Mouse (Mus musculus) CH12.LX (cell line): ENCODE results near the gene Mdh2. TPM values are rescaled to one million over a fixed set of nuclear protein-coding genes. Genes with fewer than 3 reads are reported as not detected.
A peak's percentile ranks its signal among the peaks of the same experiment; 100 is the strongest.

Experiments used
- DNase-seq: peaks from one replicate; pipeline ENCODE4 v3.0.0-alpha.2; 2013; ENCODE audit errors: extremely low read depth
- H3K27ac ChIP-seq: 2 replicates; pipeline ENCODE4 v1.5.1; 2012; ENCODE audit warnings: low read depth, mild to moderate bottlenecking, control low read depth, moderate library complexity; ENCODE audit not compliant: insufficient read depth
- H3K27me3 ChIP-seq: replicated peaks from 2 replicates; pipeline ENCODE3; 2012; ENCODE audit warnings: inconsistent platforms
- H3K36me3 ChIP-seq, 2 experiments: replicated peaks in 1 of 2; 2 replicates each; pipeline versions ENCODE3 to v1.6.1; 2012; ENCODE audit warnings: inconsistent platforms in 1 of 2, low read length in 1 of 2, mild to moderate bottlenecking in 1 of 2, mixed read lengths in 1 of 2, moderate library complexity in 1 of 2; ENCODE audit not compliant: control insufficient read depth in 1 of 2, insufficient read depth in 1 of 2
- H3K4me1 ChIP-seq, 2 experiments: 2 replicates each; pipeline ENCODE4 v1.6.1; 2012; ENCODE audit warnings: inconsistent platforms in 1 of 2, moderate library complexity in 1 of 2; ENCODE audit not compliant: insufficient read depth in 2 of 2, control insufficient read depth in 1 of 2
- H3K4me2 ChIP-seq: 2 replicates; pipeline ENCODE4 v1.6.1; 2012; ENCODE audit warnings: low read depth, mild to moderate bottlenecking, control low read depth; ENCODE audit not compliant: poor library complexity, insufficient read depth, severe bottlenecking
- H3K4me3 ChIP-seq, 3 experiments: fragments of 150-350 bp in 1 of 3; sonication (generic) in 1 of 3; replicated peaks in 1 of 3; 2 replicates each; pipeline versions ENCODE3 to v1.5.1; 2011 to 2012; ENCODE audit warnings: low read depth in 2 of 3, low read length in 2 of 3, mild to moderate bottlenecking in 2 of 3, moderate library complexity in 2 of 3, control low read depth in 1 of 3, improper control_type of control experiment in 1 of 3, inconsistent platforms in 1 of 3, mixed read lengths in 1 of 3; ENCODE audit not compliant: poor library complexity in 1 of 3
- H3K79me2 ChIP-seq: replicated peaks from 2 replicates; pipeline ENCODE4 v1.6.1; 2012; ENCODE audit warnings: mild to moderate bottlenecking, moderate library complexity; ENCODE audit not compliant: control insufficient read depth, poor library complexity, insufficient read depth, severe bottlenecking; ENCODE audit errors: extremely low read depth
- H3K9ac ChIP-seq: 2 replicates; pipeline ENCODE4 v1.6.1; 2012; ENCODE audit warnings: low read depth, mild to moderate bottlenecking, control low read depth, moderate library complexity; ENCODE audit not compliant: insufficient read depth
- H3K9me3 ChIP-seq: replicated peaks from 2 replicates; pipeline ENCODE3; 2012; ENCODE audit warnings: low read length, inconsistent platforms, mixed read lengths
- BHLHE40 ChIP-seq: IDR thresholded peaks from 2 replicates; pipeline ENCODE4 v1.6.1; 2011; ENCODE audit warnings: mild to moderate bottlenecking, low read depth, low read length, improper control_type of control experiment
- CHD1 ChIP-seq: IDR thresholded peaks from 2 replicates; pipeline ENCODE4 v1.6.1; 2012; ENCODE audit warnings: low read depth, low read length, improper control_type of control experiment, inconsistent platforms
- ELF1 ChIP-seq: IDR thresholded peaks from 2 replicates; pipeline ENCODE4 v1.6.1; 2014; ENCODE audit warnings: low read depth, mild to moderate bottlenecking, inconsistent platforms, low read length, improper control_type of control experiment
- EP300 ChIP-seq: IDR thresholded peaks from 2 replicates; pipeline ENCODE4 v1.6.1; 2011; ENCODE audit warnings: low read length, improper control_type of control experiment
- ETS1 ChIP-seq: conservative IDR thresholded peaks from 2 replicates; pipeline ENCODE4 v1.6.1; 2012; ENCODE audit warnings: low read depth, mild to moderate bottlenecking, inconsistent platforms, low read length, improper control_type of control experiment, moderate library complexity
- IRF4 ChIP-seq: IDR thresholded peaks from 2 replicates; pipeline ENCODE4 v1.6.1; 2014; ENCODE audit warnings: low read depth, mild to moderate bottlenecking, inconsistent platforms, low read length, improper control_type of control experiment
- JUND ChIP-seq: conservative IDR thresholded peaks from 2 replicates; pipeline ENCODE4 v1.6.1; 2011; ENCODE audit warnings: low read depth, low read length, improper control_type of control experiment
- MEF2A ChIP-seq: IDR thresholded peaks from 2 replicates; pipeline ENCODE4 v1.6.1; 2014; ENCODE audit warnings: low read depth, mild to moderate bottlenecking, inconsistent platforms, low read length, improper control_type of control experiment, borderline replicate concordance
- MYC ChIP-seq: IDR thresholded peaks from 2 replicates; pipeline ENCODE4 v1.6.1; 2011; ENCODE audit warnings: low read depth, mild to moderate bottlenecking, improper control_type of control experiment, low read length
- NRF1 ChIP-seq: IDR thresholded peaks from 2 replicates; pipeline ENCODE4 v1.6.1; 2014; ENCODE audit warnings: low read depth, mild to moderate bottlenecking, inconsistent platforms, low read length, improper control_type of control experiment, moderate library complexity
- PAX5 ChIP-seq: IDR thresholded peaks from 2 replicates; pipeline ENCODE4 v1.6.1; 2012; ENCODE audit warnings: low read length, inconsistent platforms, mixed read lengths
- POLR2AphosphoS2 ChIP-seq: IDR thresholded peaks from 2 replicates; pipeline ENCODE4 v1.6.1; 2011; ENCODE audit warnings: low read depth, low read length, improper control_type of control experiment
- RAD21 ChIP-seq: IDR thresholded peaks from 2 replicates; pipeline ENCODE4 v1.6.1; 2011; ENCODE audit warnings: low read depth, mild to moderate bottlenecking, low read length, improper control_type of control experiment, moderate library complexity
- RCOR1 ChIP-seq: conservative IDR thresholded peaks from 2 replicates; pipeline ENCODE4 v1.6.1; 2012; ENCODE audit warnings: low read depth, mild to moderate bottlenecking, inconsistent platforms, low read length, improper control_type of control experiment
- TCF12 ChIP-seq: IDR thresholded peaks from 2 replicates; pipeline ENCODE4 v1.6.1; 2014; ENCODE audit warnings: low read depth, mild to moderate bottlenecking, inconsistent platforms, low read length, improper control_type of control experiment
- USF1 ChIP-seq: IDR thresholded peaks from 2 replicates; pipeline ENCODE4 v1.6.1; 2014; ENCODE audit warnings: low read depth, mild to moderate bottlenecking, inconsistent platforms, low read length, improper control_type of control experiment
- USF2 ChIP-seq: conservative IDR thresholded peaks from 2 replicates; pipeline ENCODE4 v1.6.1; 2011; ENCODE audit warnings: low read depth, low read length, improper control_type of control experiment
- ZC3H11A ChIP-seq: IDR thresholded peaks from 2 replicates; pipeline ENCODE4 v1.6.1; 2012; ENCODE audit warnings: low read depth, mild to moderate bottlenecking, inconsistent platforms, low read length, improper control_type of control experiment
- ZKSCAN1 ChIP-seq: IDR thresholded peaks from 2 replicates; pipeline ENCODE4 v1.6.1; 2012; ENCODE audit warnings: low read depth, inconsistent platforms, low read length, improper control_type of control experiment, borderline replicate concordance
- ZNF384 ChIP-seq: IDR thresholded peaks from 2 replicates; pipeline ENCODE4 v1.6.1; 2012; ENCODE audit warnings: low read depth, low read length, improper control_type of control experiment, inconsistent platforms
- dilution Hi-C: fragments of 300-500 bp; cut with MboI; formaldehyde crosslinking; loops from 2 replicates; pipeline ENCODE4 v1.14.3; 2020; ENCODE audit warnings: low sequenced_read_pairs; ENCODE audit not compliant: extremely low pct_unique_long_range_greater_than_20kb, extremely low pct_ligation_motif_present
- in situ Hi-C: fragments of 300-500 bp; cut with MboI; formaldehyde crosslinking; loops from 3 replicates; pipeline ENCODE4 v1.14.3; 2019; ENCODE audit warnings: low sequenced_read_pairs, low pct_ligation_motif_present, low pct_unique_long_range_greater_than_20kb, mixed read lengths
- polyA plus RNA-seq: library from polyadenylated mRNA; unstranded; fragments of >175 nt; gene quantifications from 2 replicates; pipeline ENCODE4 v1.2.1, GENCODE M21; 2012; ENCODE audit warnings: low read depth; ENCODE audit not compliant: insufficient read length
- total RNA-seq, 2 experiments: library from RNA; depleted of rRNA; stranded (reverse); fragments of 300-350 nt in 1 of 2; fragments of >200 nt in 1 of 2; gene quantifications; 2 replicates each; pipeline ENCODE4 v1.2.3; 2012 to 2014

The Mdh2 gene
- total and polyA plus RNA-seq, 3 experiments = 133 to 569 (median 152) TPM

DNA sequence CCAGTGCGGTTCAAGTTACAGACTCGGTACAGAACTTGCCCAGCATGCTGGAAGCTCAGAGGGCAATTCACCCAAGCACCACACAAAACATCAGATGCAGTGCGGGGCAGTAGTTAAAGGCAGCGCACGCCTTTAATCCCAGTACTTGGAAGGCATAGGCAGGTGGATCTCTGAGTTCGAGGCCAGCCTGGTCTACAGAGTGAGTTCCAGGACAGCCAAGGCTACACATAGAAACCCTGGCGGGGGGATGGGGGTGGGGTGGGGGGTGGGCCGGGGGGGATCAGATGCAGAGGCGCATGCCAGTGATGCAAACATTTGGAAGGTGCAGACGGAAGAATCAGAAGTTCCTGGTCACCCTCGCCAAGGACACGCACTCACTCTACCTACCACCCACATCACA, 33.5 kb upstream of the Mdh2 start:
- H3K9me3 ChIP-seq = peaks cover 24% of the 10 kb centered on the region
- no peak overlapping the region for H3K4me3 ChIP-seq
- H3K36me3 ChIP-seq = peaks cover 4 to 15% of the 10 kb centered on the region in 2 experiments
- DNase-seq = no peak
- TF ChIP-seq TCF12 (no peak), PAX5 (no peak), CHD1 (no peak), MEF2A (no peak), EP300 (no peak)
- no peak overlapping the region for H3K9ac ChIP-seq
- dilution Hi-C loops (no loop called here), in situ Hi-C loops (loop anchor here (5.0 kb wide), 1 partner anchor 112 kb away; the partner anchor contains the start of gene Rhbdd2)
- H3K79me2 ChIP-seq = no peaks in the 10 kb centered on the region
- peak overlapping the region; percentile 59; the same call in 1 of the 2 replicates for H3K4me2 ChIP-seq
- H3K27ac ChIP-seq = no peak overlapping the region
- peaks cover 4 to 13% of the 10 kb centered on the region in 2 experiments; a peak in 3 of 4 replicates for H3K4me1 ChIP-seq
- peaks cover 18% of the 10 kb centered on the region for H3K27me3 ChIP-seq

DNA sequence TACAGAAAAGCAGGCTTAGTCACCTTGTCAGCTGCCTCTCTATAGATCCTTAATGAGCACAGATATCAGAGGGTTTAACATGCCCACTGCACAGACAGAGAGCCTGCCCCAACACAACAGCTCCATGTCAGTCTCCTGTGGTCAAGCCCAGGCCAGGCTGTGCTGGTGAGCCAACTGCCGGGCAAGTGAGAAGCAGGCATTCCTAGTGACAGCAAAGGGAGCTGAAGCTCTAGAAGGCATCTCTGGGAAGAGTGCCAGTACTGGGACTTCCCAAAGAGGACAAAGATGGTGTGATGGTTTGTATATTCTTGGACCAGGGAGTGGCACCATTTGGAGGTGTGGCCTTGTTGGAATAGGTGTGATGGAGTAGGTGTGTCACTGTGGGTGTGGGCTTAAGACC, 27.2 kb upstream of the Mdh2 start:
- peaks cover 47% of the 10 kb centered on the region for H3K27me3 ChIP-seq
- DNase-seq = no peak
- no peak for TF ChIP-seq IRF4
- no peak for TF ChIP-seq MEF2A
- no peak for TF ChIP-seq ZNF384
- no peak for TF ChIP-seq ZKSCAN1
- no peak for TF ChIP-seq ETS1
- no peak for TF ChIP-seq JUND
- TF ChIP-seq RAD21 = no peak
- no peak for TF ChIP-seq NRF1
- TF ChIP-seq ZC3H11A = no peak
- TF ChIP-seq USF1 = no peak
- no peak for TF ChIP-seq BHLHE40
- no peak for TF ChIP-seq RCOR1
- TF ChIP-seq USF2 = no peak
- TF ChIP-seq ELF1 = no peak
- TF ChIP-seq MYC = no peak
- no peak for TF ChIP-seq POLR2AphosphoS2
- H3K79me2 ChIP-seq = no peaks in the 10 kb centered on the region
- dilution Hi-C loops = no loop called here
- in situ Hi-C loops = no loop called here
- H3K4me2 ChIP-seq = no peak overlapping the region
- H3K9ac ChIP-seq = no peak overlapping the region
- no peak overlapping the region for H3K27ac ChIP-seq
- H3K36me3 ChIP-seq = no peaks in the 10 kb centered on the region
- H3K4me1 ChIP-seq = peaks cover 0 to 6% of the 10 kb centered on the region in 2 experiments; a peak in 2 of 4 replicates
- H3K4me3 ChIP-seq = no peak overlapping the region
- H3K9me3 ChIP-seq = peaks cover 23% of the 10 kb centered on the region
